Mouse (Mus musculus): ENCODE results near the gene Atp10a.

Gene Atp10a

DNA sequence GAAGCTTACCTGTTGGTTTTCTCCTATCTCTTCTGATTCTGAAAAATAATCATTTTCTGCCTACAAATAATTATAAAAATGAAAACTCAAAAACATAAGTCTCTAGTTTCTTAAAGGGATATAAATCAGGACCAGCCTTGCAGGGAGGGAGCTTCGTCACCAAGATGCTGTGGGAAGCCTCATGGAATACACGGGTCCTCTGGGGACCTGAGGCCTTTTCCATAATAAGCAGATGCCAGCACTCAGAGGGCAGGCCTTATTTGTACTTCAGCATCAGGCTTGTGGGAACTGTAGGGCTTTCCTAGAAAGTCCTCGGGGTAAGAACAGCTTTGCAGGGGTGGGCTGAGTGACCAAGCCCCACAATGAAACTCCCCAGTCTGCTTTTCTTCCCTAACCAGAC lies 20.1 kb downstream of the Atp10a start:
- TF ChIP-seq GATA4 (IDR thresholded peaks at IDR 0.05; ENCODE audit: insufficient replicate concordance, low read length), result no peak

DNA sequence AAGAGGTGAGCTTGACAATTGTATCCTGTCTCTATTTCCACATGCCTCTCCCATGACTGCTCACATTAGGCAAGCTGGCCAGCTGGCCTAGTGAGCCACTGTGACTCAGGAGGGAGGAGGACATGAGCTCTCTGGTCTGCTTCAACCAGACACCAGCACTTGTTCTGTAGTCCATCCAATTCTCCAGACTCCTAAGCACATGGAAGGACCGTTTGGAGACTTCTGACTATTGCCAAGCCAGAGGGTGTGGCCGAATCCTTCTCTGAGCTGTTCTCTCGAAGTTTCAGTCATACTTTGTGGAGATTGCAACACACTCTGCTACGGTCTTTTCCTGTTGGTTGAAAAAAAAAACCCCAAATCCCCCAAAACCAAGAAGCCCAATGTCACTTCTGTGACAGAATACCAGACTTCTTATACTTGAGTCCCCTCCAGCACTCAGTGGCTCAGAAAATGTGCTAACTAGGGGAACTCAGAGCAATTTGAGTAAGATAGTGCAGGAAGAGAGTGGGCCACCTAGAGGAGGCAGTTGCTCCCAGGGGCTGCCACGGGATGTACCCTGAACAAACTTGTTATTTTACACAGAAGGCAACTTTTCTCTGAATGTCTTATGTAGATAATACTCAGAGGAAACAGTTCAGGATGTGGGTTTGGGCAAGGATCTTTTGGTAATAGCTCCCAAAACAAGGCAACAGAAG lies 21.3 kb downstream of the Atp10a start:
- no peak for TF ChIP-seq GATA4 (IDR thresholded peaks at IDR 0.05; ENCODE audit: insufficient replicate concordance, low read length)

DNA sequence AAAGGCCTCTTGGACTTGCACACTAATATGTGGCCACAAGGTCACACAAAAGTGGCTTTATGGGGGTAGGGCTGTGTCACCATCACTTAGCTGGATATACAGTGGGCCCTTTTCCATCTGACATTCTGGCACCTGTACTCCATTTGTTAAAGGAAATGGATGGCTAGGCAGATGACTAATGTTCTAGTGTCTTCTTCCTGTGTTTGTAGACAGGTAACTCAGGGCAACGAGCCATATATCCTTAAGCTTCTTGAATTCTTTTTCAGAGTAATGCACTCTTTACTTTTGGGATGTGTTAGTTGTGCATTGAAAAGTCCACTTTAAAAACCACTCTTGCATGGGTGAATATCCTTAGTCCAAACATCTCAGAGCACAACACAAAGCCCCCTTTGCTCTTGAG lies 30.0 kb downstream of the Atp10a start:
- no peak for TF ChIP-seq GATA4 (IDR thresholded peaks at IDR 0.05; ENCODE audit: insufficient replicate concordance, low read length)

DNA sequence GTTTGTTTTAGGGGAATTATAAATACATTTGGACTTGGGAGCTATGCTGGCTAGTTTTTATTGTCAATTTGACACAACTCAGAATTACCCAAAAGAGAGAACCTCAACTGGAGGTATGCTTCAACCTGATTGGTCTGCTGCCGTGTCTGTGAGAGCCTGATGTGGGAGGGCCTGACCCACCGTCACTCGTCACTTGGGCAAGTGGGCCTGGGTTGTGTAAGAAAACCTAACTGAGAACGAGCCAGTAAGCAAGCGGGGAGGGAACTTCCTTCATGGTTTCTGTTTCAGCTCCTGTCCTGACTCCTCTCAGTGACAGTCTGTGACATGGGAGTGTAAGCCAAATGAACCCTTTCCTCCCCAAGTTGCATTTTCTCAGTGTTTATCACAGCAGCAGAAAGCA lies 30.6 kb downstream of the Atp10a start:
- TF ChIP-seq GATA4 (IDR thresholded peaks at IDR 0.05; ENCODE audit: insufficient replicate concordance, low read length), result no peak

DNA sequence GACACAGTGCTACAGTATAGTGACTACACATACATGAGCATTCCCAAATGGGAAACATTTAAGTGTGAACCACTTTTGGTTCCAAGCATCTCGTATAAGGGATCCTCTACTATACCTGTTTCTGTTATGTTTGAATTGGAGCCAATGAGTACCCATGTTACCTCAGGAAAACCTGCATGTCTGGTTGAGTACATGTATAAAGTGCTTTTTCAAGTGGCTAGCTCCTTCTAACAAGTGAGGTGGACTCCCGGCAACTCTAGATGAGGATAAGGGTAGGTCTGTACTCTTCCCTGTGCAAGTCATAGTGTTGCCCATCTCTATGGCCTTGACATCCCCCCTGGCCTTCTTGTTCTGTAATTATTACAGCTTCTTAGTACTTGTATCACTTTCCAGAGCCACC lies 31.0 kb downstream of the Atp10a start:
- no peak for TF ChIP-seq GATA4 (IDR thresholded peaks at IDR 0.05; ENCODE audit: insufficient replicate concordance, low read length)

DNA sequence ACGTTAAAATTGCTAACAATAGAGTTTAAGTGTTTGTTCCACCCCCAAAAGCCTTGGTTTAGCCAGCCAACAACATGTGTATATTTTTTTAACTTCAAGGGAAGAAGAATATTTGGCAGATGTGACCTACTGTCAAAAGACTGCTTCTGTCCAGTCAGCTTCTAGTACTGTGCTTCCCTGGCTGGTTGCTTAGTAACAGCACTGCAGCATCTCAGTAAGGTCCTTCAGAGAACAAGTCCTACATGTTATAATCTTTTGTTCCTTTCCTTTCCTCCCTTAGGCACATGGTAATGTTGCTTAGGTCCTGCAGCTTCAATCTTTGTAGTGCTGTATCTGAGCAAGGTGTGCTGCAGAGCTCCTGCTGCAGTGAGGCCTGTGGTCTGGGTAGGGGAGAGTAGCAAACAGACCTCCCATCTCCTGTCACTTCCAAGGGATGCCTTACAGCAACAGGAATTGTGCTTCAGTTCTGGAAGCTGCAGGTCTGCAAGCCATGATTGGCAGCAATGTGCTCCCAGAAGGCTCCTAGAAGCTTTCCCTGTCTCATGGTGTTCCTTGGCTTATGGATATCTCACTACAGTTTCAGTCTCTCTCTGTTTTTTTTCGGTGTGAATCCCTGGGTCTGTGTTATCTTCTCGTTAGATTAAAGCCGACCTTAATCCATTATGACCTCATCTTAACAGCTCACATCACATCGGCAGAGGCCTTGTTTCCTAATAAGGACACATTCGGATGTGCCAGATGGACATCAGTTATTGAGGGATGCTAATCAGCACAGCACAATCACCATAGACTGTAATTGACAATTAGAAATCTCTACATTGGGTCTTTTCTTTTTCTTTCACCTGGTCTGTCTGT lies 34.3 kb downstream of the Atp10a start:
- no peak for TF ChIP-seq GATA4 (IDR thresholded peaks at IDR 0.05; ENCODE audit: insufficient replicate concordance, low read length)

DNA sequence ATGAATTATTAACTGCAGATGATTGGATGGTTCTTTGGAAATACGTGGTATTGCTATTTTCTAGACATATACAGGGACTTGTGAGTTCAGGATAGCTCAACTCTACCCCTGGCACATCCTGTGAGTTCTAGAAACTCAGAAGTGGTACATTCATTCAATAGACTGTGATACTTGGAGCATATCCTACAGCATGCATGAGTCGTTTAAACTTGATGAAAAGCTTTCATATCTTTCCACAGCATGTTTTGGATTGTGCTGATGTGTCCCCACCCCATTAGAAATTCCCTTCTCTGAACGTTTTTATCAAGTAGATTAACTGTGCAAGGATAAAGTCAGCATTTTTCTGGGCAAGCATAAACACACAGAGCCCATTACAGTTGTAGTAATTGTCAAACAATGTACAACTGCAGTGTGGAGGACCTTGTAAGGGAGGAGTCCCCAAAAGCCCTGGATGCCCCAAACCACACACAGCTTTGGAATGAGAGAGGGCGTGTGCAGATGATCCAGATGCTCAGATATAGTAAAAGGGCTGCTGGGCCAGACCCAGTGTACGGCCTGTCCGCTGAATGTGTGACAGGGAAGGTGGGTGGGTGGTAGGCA lies 35.1 kb downstream of the Atp10a start:
- TF ChIP-seq GATA4 (IDR thresholded peaks at IDR 0.05; ENCODE audit: insufficient replicate concordance, low read length), result no peak

DNA sequence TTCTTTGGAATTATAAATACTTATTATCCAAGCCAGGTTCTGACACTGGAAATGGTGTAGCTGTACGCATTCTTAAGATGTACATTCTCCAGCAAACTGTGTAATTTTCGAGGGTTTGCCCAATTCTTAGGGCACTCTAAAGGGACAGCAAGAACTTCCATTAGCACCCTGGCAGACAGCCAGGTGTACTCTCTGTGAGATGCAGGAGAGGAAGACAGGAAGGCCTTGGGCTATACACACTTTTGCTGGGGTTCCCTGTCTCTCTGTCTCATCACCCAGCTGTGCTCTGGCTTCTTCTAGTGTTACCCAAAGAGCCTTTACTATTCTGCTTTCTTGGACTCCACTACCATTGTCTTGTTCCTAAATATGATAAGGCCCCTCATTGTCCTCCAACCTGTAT lies 36.7 kb downstream of the Atp10a start:
- TF ChIP-seq GATA4 (IDR thresholded peaks at IDR 0.05; ENCODE audit: insufficient replicate concordance, low read length), result no peak

DNA sequence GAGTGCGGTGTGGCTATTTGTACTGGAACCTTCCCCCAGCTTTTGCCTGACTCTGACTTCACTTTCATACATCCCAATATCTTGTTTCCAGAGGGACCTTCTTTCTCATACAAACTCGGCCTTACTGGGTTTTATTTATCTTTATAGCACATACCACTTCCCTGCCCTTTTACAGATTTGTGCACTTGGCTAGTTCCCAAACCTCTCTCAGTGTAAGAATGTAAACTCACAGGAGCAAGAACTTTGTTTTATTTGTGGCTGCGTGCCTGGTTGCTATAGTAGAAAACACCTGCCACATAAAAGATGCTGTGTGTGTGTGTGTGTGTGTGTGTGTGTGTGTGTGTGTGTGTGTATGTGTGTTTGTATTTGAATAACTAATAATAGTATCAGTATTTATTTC lies 37.4 kb downstream of the Atp10a start:
- TF ChIP-seq GATA4 (IDR thresholded peaks at IDR 0.05; ENCODE audit: insufficient replicate concordance, low read length), result no peak

DNA sequence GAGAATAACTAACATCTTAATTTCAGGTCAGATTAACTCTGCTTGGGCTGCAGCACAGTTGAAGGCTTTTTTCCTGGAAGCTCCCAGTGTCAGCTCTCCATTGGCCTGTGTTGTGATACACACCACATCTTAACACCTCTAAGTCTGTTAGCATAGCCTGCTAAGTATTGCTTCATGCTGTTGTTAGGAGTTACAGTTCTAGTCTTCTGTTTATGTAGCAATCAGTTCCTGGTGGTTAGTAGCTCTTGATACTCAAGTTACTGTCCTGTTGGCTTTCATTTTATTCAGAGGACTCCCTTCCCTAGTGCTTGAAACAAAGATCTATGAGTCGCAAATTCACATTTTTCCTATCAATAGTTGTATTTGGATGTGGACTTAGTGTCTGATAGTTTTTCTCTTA lies 39.7 kb downstream of the Atp10a start:
- no peak for TF ChIP-seq GATA4 (IDR thresholded peaks at IDR 0.05; ENCODE audit: insufficient replicate concordance, low read length)

DNA sequence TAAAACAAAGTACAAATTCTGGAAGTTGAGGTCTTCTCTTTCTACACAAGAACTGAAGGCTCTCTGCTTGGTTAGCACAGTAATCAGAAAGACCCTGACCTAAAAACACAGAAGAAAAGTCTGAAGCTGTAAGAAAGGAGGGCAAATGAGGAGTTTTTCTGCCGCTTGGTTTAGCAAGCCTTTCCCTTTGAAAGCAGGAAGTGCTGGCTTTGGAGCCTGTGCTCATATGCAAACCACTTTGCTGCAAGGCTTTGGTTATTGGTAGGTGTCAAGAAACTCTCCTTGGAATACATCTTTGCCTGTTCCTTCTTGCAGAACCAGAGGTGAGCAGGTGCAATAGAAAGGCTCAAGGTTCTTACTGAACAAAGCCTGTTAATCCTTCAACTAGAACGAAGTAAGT lies 41.1 kb downstream of the Atp10a start:
- no peak for TF ChIP-seq GATA4 (IDR thresholded peaks at IDR 0.05; ENCODE audit: insufficient replicate concordance, low read length)

DNA sequence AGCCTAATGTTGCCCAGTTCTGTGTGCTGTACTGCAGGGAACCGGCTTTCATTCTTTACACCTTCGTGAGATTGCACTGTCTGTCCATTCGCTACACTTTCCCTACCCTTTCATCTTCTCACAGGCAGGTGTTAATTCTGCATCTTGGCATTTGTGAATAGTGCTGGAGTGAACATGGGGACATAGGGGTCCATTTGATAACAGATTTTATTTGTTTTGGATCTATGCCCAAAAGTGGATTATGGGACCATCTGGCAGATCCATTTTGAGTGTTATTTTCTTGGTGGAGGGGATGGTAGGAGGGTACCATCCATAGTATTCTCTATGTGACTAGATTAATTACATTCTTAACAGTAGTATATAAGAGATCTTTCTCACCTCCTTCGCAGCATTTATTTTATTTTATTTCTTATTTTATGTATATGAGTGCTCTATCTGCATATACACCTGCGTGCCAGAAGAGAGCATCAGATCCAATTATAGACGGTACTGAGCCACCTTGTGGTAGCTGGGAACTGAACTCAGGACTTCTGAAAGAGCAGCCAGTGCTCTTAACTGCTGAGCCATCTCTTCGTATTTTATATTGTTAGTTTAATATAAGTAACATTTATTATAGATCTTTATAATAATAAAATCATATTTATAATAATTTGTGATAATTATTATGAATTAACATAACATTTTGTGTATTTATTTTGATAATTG lies 42.9 kb downstream of the Atp10a start:
- no peak for TF ChIP-seq GATA4 (IDR thresholded peaks at IDR 0.05; ENCODE audit: insufficient replicate concordance, low read length)

DNA sequence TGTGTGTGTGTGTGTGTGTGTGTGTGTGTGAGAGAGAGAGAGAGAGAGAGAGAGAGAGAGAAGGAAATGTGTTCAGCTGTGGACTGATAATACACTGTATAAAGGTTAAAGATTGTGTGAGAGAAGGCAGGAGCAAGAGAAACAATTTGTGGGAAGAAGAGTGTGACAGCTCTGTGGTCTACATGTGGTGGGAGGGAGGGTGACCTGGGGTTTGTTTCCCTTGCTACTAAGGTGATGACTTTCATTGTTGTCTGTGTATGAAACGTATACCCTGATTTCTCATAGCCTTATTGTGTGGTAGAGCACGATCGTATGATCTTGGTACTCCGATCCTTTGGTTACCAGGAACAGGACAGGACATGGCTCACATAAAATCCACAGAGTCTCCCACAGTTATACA lies 45.3 kb downstream of the Atp10a start:
- TF ChIP-seq GATA4 (IDR thresholded peaks at IDR 0.05; ENCODE audit: insufficient replicate concordance, low read length), result no peak

DNA sequence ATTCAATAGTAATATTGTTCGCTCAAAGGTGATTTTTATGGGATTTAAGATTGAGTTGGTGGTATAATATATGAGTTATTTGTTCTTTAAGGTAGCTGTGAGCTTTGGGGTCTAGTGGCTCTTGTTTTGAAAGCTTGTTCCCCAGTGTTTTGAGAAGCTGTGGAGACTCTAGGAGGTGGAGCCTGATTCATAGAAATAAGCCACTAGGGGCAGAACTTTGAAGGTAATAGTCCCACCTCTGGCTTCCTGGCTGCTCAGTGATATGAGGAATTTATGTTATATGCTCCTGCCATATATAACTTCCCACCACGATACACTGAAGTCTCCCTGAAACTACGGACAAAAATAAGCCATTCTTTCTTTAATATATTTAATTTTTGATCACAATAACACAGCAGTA lies 49.2 kb downstream of the Atp10a start:
- TF ChIP-seq GATA4 (IDR thresholded peaks at IDR 0.05; ENCODE audit: insufficient replicate concordance, low read length), result no peak

DNA sequence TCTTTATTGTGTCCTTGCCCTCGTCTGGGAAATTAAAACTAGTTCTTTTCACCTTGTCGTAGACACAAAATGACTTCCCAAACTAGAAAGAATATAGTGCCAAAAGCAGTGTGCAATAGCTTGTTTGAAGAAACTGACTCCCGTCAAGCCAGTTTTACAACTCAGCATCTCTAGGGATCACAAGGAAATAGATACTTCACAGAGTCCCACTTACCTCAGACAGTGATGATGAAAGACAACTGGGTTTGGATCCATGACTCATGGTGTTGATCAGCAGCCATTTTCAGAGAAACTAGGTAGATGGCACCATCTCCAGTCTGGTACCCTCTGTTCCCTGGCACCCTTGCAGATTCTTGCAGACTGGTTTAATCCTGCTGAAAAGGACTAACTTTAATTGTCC lies 53.3 kb downstream of the Atp10a start:
- no peak for TF ChIP-seq GATA4 (IDR thresholded peaks at IDR 0.05; ENCODE audit: insufficient replicate concordance, low read length)

DNA sequence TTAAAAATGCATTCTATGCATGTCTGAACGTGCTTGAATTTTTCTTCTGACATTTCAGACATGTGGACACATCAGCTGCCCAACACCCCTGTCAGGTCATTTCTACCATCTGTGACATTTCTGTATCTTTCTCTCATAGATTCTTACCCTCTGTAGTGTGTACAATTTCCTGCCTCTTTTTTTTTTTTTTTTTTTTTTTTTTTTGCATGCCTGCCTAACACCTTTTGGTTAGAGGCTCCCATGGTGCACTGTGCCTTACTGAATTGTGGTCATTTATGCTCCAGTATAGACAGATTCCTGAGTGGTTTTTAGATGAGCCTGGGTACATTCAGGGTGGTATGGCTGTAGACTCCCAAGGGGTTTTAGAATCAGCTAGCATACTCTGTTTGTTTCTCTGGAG lies 54.3 kb downstream of the Atp10a start:
- TF ChIP-seq GATA4 (IDR thresholded peaks at IDR 0.05; ENCODE audit: insufficient replicate concordance, low read length), result no peak

All from liver, adult (tissue).